Mouse (Mus musculus) limb, embryonic 14.5 days (tissue): Measurements from ENCODE around the gene Rbms3. TPM values are rescaled to one million over a fixed set of nuclear protein-coding genes. Genes with fewer than 3 reads are reported as not detected.

ENCODE experiments used
- ATAC-seq: fragments of 200-750 bp; cut with Nextera tagmentation; 2 replicates; pipeline ENCODE4 v1.8.0; 2017; ENCODE audit warnings: low read depth, moderate number of reproducible peaks, moderate TSS enrichment; ENCODE audit not compliant: low FRiP score
- DNase-seq: peaks from one replicate; pipeline ENCODE4 v3.0.0-alpha.2; 2015; ENCODE audit warnings: low spot score
- H3K27ac ChIP-seq: fragments of 300-500 bp; sonication (generic); replicated peaks from 2 replicates; pipeline ENCODE4 v1.5.1; 2014; ENCODE audit warnings: low read depth, mild to moderate bottlenecking, low read length, moderate library complexity, mixed read lengths
- H3K27me3 ChIP-seq: fragments of 300-500 bp; sonication (generic); 2 replicates; pipeline ENCODE4 v1.6.1; 2014; ENCODE audit warnings: low read length, mixed read lengths; ENCODE audit not compliant: control insufficient read depth, insufficient read depth
- H3K36me3 ChIP-seq: fragments of 300-500 bp; sonication (generic); 2 replicates; pipeline ENCODE4 v1.6.1; 2014; ENCODE audit warnings: mild to moderate bottlenecking, low read length, moderate library complexity, mixed read lengths; ENCODE audit not compliant: control insufficient read depth, insufficient read depth
- H3K4me1 ChIP-seq: fragments of 300-500 bp; sonication (generic); 2 replicates; pipeline ENCODE4 v1.6.1; 2014; ENCODE audit warnings: antibody characterized with exemption, low read length, mixed read lengths; ENCODE audit not compliant: control insufficient read depth, insufficient read depth
- H3K4me2 ChIP-seq: fragments of 300-500 bp; sonication (generic); replicated peaks from 2 replicates; pipeline ENCODE4 v1.6.1; 2014; ENCODE audit warnings: low read depth, mild to moderate bottlenecking, low read length, moderate library complexity; ENCODE audit not compliant: severe bottlenecking
- H3K4me3 ChIP-seq: fragments of 300-500 bp; sonication (generic); replicated peaks from 2 replicates; pipeline ENCODE4 v1.5.1; 2014; ENCODE audit warnings: low read length
- H3K9ac ChIP-seq: fragments of 300-500 bp; sonication (generic); 2 replicates; pipeline ENCODE4 v1.6.1; 2014; ENCODE audit warnings: mild to moderate bottlenecking, low read depth, low read length, moderate library complexity; ENCODE audit not compliant: severe bottlenecking
- H3K9me3 ChIP-seq: fragments of 300-500 bp; sonication (generic); 2 replicates; pipeline ENCODE4 v1.6.1; 2016; ENCODE audit warnings: low read length; ENCODE audit not compliant: control insufficient read depth
- POLR2A ChIP-seq: fragments of 200-500 bp; IDR thresholded peaks from 2 replicates; pipeline ENCODE4 v1.8.0; 2012; ENCODE audit warnings: inconsistent platforms, mild to moderate bottlenecking, moderate library complexity, borderline replicate concordance; ENCODE audit not compliant: insufficient read depth, insufficient read length; ENCODE audit errors: extremely low read depth
- WGBS: fragments of 180-500 bp; shearing (Covaris S2); extraction: QIAGEN DNeasy Blood & Tissue Kit; methylation state at CpG from one replicate; pipeline ENCODE4 v1.1.7; 2014; 5-methylcytosine and 5-hydroxymethylcytosine counted together
- polyA plus RNA-seq, 2 experiments: library from polyadenylated mRNA; depleted of rRNA in 1 of 2; stranded (reverse) in 1 of 2; unstranded in 1 of 2; fragments of >200 nt; fragmentation: Nextera tagmentation in 1 of 2; extraction: Ambion mirVana in 1 of 2; gene quantifications; 2 replicates each; pipeline versions ENCODE4 v1.2.1 to v1.2.3; 2012 to 2014

The Rbms3 gene
- polyA plus RNA-seq, 2 experiments: 42.1 to 94.5 TPM

- H3K4me2 ChIP-seq: no peak overlapping the region
- H3K36me3 ChIP-seq: no peaks in the 10 kb centered on the region
- H3K9ac ChIP-seq: no peak overlapping the region
- no peak for ATAC-seq
- H3K27me3 ChIP-seq: no peaks in the 10 kb centered on the region
- DNase-seq: no peak
- no peak overlapping the region for H3K27ac ChIP-seq
- 80% methylated on average over 3 of the region's 3 CpGs for WGBS
- TF ChIP-seq POLR2A: no peak
- H3K4me3 ChIP-seq: no peak overlapping the region
- no peaks in the 10 kb centered on the region for H3K9me3 ChIP-seq
- peaks cover 11% of the 10 kb centered on the region for H3K4me1 ChIP-seq
These were observed 1076.5 kb downstream of the Rbms3 start for GRCm38 (mm10) chr9:116553181-116553580.

DNA sequence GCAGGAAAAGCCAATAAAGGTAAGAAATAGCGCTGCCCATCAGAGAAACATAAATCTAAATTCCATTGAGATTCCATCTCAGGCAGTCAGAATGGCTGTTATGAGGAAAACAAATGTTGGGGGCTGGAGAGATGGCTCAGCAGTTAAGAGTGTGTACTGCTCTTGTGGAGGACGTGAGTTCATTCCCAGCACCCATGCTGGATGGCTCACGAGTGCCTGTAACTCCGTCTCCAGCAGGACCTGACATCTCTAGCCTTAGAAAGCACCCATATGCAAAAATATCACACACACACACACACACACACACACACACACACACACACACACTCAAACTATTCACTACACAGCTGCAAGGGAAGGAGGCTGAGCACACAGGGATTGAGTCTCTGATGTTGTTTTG is 1083.6 kb downstream of the Rbms3 start:
- ATAC-seq (no peak), DNase-seq (no peak)
- Histone ChIP-seq H3K27me3 (no peaks in the 10 kb centered on the region), H3K9me3 (no peaks in the 10 kb centered on the region), H3K36me3 (no peaks in the 10 kb centered on the region), H3K4me3 (no peak overlapping the region), H3K4me2 (no peak overlapping the region), H3K9ac (no peak overlapping the region), H3K4me1 (no peaks in the 10 kb centered on the region), H3K27ac (no peak overlapping the region)
- 70% methylated on average over 4 of the region's 4 CpGs for WGBS
- TF ChIP-seq POLR2A: no peak

DNA sequence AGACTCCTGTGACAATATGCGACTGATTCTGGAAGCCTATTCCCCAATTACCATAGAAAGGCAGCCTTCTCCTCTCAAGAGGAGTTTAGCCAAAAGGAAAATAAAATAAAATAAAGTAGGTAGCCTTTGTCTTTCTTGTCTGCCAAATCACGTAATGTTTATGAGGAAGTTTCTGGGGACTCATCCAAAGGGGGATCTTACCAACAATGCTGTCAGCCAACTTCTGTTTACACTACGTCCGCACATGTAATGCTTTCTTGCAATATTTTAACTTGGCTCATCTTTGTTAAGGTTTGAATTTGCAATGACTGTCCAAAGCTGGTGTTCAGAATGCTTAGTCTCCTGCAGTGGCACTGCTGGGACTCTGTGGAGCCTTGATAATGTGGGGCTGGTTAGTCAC is 1086.9 kb downstream of the Rbms3 start:
- Histone ChIP-seq H3K4me3 (no peak overlapping the region), H3K27me3 (no peaks in the 10 kb centered on the region), H3K9ac (no peak overlapping the region), H3K4me1 (no peaks in the 10 kb centered on the region), H3K4me2 (no peak overlapping the region), H3K36me3 (no peaks in the 10 kb centered on the region), H3K27ac (no peak overlapping the region), H3K9me3 (no peaks in the 10 kb centered on the region)
- TF ChIP-seq POLR2A: no peak
- 78% methylated on average over 4 of the region's 4 CpGs for WGBS
- DNase-seq: no peak
- no peak for ATAC-seq

DNA sequence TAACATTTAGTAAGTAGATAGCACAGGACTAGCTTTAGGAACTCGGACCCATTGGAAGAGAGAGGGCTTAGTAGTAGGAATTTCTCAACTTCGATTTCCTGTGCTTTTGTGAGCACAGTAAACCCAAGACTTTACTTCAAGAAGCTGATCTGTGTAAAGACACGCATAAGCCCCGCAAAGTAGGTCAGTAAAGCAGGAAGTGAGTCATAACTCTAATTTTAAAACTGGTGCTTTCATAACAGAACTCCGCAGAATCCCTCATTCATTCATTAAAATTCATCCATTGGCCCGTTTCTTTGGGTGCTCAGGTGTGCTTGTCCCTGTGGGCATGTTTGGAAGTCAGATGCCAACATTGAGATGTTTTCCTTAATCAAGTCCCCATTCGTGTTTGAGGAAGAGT is 1087.7 kb downstream of the Rbms3 start:
- TF ChIP-seq POLR2A: no peak
- Histone ChIP-seq H3K27me3 (no peaks in the 10 kb centered on the region), H3K4me2 (no peak overlapping the region), H3K27ac (no peak overlapping the region), H3K4me3 (no peak overlapping the region), H3K9me3 (no peaks in the 10 kb centered on the region), H3K36me3 (no peaks in the 10 kb centered on the region), H3K4me1 (no peaks in the 10 kb centered on the region), H3K9ac (no peak overlapping the region)
- 68% methylated on average over 7 of the region's 7 CpGs for WGBS
- DNase-seq (no peak), ATAC-seq (no peak)

DNA sequence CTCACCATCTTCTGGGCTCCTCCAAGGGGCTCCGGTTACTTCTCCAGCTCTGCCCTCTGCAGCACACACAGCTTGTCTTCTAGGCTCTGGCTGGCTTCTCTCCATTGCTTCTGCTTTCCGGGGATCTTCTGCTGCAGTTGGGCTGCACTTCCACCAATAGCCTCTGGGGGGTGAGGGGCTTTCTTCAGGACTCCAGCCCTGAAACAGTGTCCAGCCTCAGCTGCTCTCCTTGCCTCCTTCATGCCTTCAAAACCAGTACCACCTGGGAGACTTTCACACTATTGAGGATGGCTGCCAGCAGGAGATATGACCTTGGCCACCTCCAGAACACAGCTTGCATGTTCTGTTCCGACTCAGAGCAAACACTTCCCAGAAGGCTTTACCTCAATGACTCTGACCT is 1094.0 kb downstream of the Rbms3 start:
- Histone ChIP-seq H3K9ac (no peak overlapping the region), H3K4me2 (no peak overlapping the region), H3K36me3 (no peaks in the 10 kb centered on the region), H3K4me3 (no peak overlapping the region), H3K4me1 (no peaks in the 10 kb centered on the region), H3K9me3 (no peaks in the 10 kb centered on the region), H3K27me3 (no peaks in the 10 kb centered on the region), H3K27ac (no peak overlapping the region)
- no peak for TF ChIP-seq POLR2A
- no peak for DNase-seq
- ATAC-seq: no peak
- 55% methylated on average over 3 of the region's 3 CpGs for whole genome bisulfite sequencing

- no peak for DNase-seq
- Histone ChIP-seq H3K4me3 (no peak overlapping the region), H3K27ac (no peak overlapping the region), H3K36me3 (no peaks in the 10 kb centered on the region), H3K27me3 (no peaks in the 10 kb centered on the region), H3K4me1 (no peaks in the 10 kb centered on the region), H3K4me2 (no peak overlapping the region), H3K9me3 (no peaks in the 10 kb centered on the region), H3K9ac (no peak overlapping the region)
- WGBS: 79% methylated on average over 5 of the region's 5 CpGs
- no peak for ATAC-seq
- TF ChIP-seq POLR2A: no peak
These were observed 1096.3 kb downstream of the Rbms3 start for GRCm38 (mm10) chr9:116533381-116533780.
